Mouse (Mus musculus) gastrocnemius, postnatal 4 days (tissue): ENCODE data around the gene Olfr676. TPM values are rescaled to one million over a fixed set of nuclear protein-coding genes. Genes with fewer than 3 reads are reported as not detected.
"Not testable (repeated sequence)": the region's sequence is repeated elsewhere in the genome, so short reads cannot be mapped to it uniquely, and the experiment has no call there.

Experiments
- DNase-seq, 2 experiments: peaks; one replicate each; pipeline ENCODE4 v3.0.0; 2021 to 2022; ENCODE audit warnings: low spot score in 2 of 2, mixed read lengths in 2 of 2
- long read RNA-seq, 2 experiments: library from polyadenylated mRNA; stranded (forward); transcript quantifications; one replicate each; pipeline ENCODE4 v2.0.0; 2021
- total RNA-seq, 2 experiments: library from RNA; stranded (reverse); gene quantifications; 2 replicates each; pipeline ENCODE4 v1.2.3; 2021

Olfr676 gene
- total RNA-seq = not detected
- long read RNA-seq, experiment 1 = 0 reads
- long read RNA-seq, experiment 2 = 0 reads

DNA sequence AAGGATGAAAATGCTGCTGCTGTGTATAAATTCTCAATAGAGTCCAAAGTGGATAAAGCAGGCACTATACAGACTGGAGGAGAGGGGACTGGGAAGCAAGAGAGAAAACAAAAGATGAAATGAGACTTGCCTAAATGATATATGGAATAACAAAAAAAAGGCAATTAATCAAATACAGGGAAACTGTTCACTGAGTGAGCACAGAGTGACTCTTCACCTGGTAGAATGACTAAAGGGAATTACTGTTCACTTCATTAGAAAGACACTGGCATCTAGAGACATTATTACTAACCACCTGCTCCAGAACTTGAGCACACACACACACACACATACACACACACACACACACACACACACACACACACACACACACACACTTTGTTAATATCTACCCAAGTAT lies at the start of gene Olfr676:
Gene Olfr676 (plus strand): TSS at position 301 of the 400 bp plus-strand sequence.
- DNase-seq = no peak

GRCm38 (mm10) chr7:105001929-105002328 lies 30.6 kb upstream of the Olfr676 start, which contains the start of gene Olfr672:
Gene Olfr672 (minus strand): TSS chr7:105002029.
- DNase-seq = no peak

GRCm38 (mm10) chr7:105022530-105022929 lies 10.0 kb upstream of the Olfr676 start:
- no peak for DNase-seq

- DNase-seq = no peak
These were observed 4.1 kb upstream of the Olfr676 start, which contains the start of gene Olfr675 for GRCm38 (mm10) chr7:105028360-105028759. Gene Olfr675 (minus strand): TSS chr7:105028460.

DNA sequence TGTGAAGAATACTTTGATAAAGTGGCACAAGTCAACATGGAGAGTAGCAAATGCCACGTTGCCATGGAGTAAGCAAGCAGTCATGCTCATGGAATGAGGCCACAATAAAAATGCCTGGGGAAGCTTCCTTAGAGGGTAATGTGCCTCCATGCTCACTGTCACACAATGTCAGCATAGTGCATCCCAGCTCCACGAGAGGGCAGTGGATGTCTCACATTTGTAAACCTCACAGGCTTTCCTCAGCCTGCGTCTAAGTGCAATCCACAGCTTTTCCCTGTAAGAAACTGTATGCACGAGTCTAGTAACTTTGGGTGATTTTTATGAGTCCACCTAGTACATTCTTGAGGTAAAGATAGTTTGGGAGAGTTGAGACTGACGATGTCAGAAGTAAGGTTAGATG lies 1.3 kb downstream of the Olfr676 start:
- DNase-seq = not testable (repeated sequence)

DNA sequence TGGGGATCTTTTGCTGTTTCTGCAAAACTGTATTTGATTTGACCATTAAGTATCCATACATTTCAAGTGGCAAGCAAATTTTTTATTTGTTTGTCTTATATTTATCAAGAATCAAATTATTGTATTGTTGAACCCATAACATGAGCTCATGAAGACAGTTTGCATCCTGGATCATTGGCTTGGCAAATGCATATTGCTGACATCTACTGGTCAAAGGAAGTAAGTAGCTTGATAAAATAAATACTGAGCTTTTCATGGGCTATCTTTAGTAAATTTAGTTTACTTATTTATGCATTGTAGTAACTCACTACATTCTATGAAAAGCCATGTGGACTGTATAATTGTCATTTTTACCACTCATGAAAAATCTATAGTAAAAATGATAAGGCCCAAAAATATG lies 26.5 kb downstream of the Olfr676 start:
- no peak for DNase-seq

DNA sequence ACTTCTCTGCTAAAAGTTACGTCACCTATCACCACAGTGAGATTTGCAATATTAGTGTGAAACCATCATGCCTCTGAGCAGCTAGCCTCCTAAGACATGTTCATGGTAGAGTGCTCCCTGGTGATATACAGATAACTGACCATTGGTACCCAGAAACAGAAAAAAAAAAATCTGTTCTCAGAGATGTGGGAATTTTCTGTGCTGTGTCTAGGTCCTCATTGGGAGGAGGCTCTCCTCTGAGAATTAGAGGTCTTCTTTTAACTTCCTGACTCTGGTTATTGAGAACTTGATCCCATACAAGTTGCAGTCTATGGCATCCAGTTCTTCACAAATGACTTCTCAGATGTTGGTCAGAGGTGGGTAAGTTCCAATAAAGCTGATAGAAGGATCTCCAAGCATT lies 31.7 kb downstream of the Olfr676 start, which contains the start of gene Olfr678:
Gene Olfr678 (plus strand): TSS at position 301 of the 400 bp plus-strand sequence.
- DNase-seq = no peak

DNA sequence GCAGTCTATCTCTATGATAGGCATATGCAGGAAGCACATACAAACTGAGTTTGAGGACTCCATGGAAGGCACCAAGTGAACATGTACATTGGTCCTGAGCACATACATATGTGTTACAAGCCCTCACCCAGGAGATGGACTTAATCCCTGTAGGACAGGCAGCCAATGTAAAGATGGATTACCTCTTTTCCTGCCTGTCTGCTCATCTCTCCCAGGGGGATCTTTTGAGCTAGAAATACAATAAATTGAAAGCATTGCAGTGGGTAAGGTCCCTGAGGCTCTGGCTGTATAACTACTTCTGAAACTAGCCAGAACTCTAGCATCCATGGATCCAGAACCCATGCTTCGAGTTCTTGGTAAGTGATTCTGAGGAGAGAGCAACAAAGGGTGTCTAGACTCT lies 48.4 kb downstream of the Olfr676 start, which contains the start of gene Olfr679:
Gene Olfr679 (plus strand): TSS at position 301 of the 400 bp plus-strand sequence.
- no peak for DNase-seq

Other genes starting within 250 kb of the Olfr676 start
- gene Usp17lb, start 190.1 kb upstream of the Olfr676 start, total RNA-seq = not detected
- not detected for gene Usp17la, start 175.7 kb upstream of the Olfr676 start, total RNA-seq
- gene Olfr665, start 154.7 kb upstream of the Olfr676 start, total RNA-seq = not detected
- not detected for gene Olfr666, start 136.7 kb upstream of the Olfr676 start, total RNA-seq
- not detected for gene Olfr667, start 111.2 kb upstream of the Olfr676 start, total RNA-seq
- gene Olfr668, start 104.6 kb upstream of the Olfr676 start, total RNA-seq = not detected
- not detected for gene Olfr669, start 98.5 kb upstream of the Olfr676 start, total RNA-seq
- not detected for gene Olfr670, start 70.1 kb upstream of the Olfr676 start, total RNA-seq
- gene Olfr671, start 53.6 kb upstream of the Olfr676 start, total RNA-seq = not detected
- not detected for gene Olfr672, start 30.7 kb upstream of the Olfr676 start, total RNA-seq
- not detected for gene Olfr675, start 4.2 kb upstream of the Olfr676 start, total RNA-seq
- gene Olfr677, start 18.7 kb downstream of the Olfr676 start, total RNA-seq = not detected
- not detected for gene Olfr678, start 31.8 kb downstream of the Olfr676 start, total RNA-seq
- not detected for gene Olfr679, start 48.5 kb downstream of the Olfr676 start, total RNA-seq
- not detected for gene Olfr680-ps1, start 60.1 kb downstream of the Olfr676 start, total RNA-seq
- gene Olfr681, start 84.1 kb downstream of the Olfr676 start, total RNA-seq = not detected
- gene Olfr683, start 114.3 kb downstream of the Olfr676 start, total RNA-seq = not detected
- not detected for gene Olfr684, start 131.0 kb downstream of the Olfr676 start, total RNA-seq
- not detected for gene Olfr685, start 153.3 kb downstream of the Olfr676 start, total RNA-seq
- gene Olfr686, start 174.8 kb downstream of the Olfr676 start, total RNA-seq = not detected